34 mouse cellular contexts compared by ENCODE assay signal in the genomic region with DNA sequence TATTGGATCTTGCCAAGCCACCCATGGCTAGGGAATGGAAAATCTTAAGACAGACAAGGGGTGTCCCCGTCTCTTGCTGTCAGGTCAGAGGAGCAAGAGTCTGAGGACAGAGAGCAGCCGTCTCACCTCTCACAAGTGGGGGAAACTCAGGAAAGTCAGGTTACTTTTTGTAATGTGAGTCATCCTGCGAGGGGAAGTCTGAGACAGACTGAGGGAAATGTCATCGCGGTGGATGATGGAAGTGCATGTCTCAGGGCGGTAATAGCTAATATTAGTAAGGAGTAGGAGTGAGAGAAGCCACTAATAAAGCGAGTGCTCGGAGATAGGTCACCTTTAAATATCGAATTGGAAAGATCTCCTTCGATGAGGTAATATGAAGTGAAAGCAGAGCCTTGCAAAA. TPM values are rescaled to one million over a fixed set of nuclear protein-coding genes. Genes with fewer than 3 reads are reported as not detected.
DNase-seq lines count a peak whose midpoint lies in the region; ATAC-seq and TF ChIP-seq lines count a peak whose summit lies in the region.
"Had no signal": no experiment of that assay in that cellular context is flagged by ENCODE, and none has a peak within 500 bp of the region (broad histone marks: within the 10 kb centered on the region; RNA-seq: fewer than 3 reads in every experiment).

No protein-coding gene starts in this region.

- dilution Hi-C loops in CH12.LX (cut with MboI; ENCODE audit: extremely low pct_ligation_motif_present, extremely low pct_unique_long_range_greater_than_20kb, low sequenced_read_pairs), result no loop called here

- WGBS in midbrain, embryonic 11.5 days, result 86% methylated on average over 10 of the region's 10 CpGs
- 88% methylated on average over 10 of the region's 10 CpGs for WGBS in midbrain, embryonic 15.5 days
- WGBS in lung, adult 2 months, result 54% methylated on average over 10 of the region's 10 CpGs
- WGBS in liver, embryonic 11.5 days, result 62% methylated on average over 10 of the region's 10 CpGs

- DNase-seq in midbrain, embryonic 11.5 days (ENCODE audit: low spot score, missing footprints), result peak; percentile 39
- DNase-seq in CH12.LX (ENCODE audit: extremely low read depth), result peak; percentile 34
- no peak for DNase-seq in lung, adult 2 months
- no peak for DNase-seq in gastrocnemius, adult 18-20 months (ENCODE audit: low spot score)
- no peak for DNase-seq in liver, embryonic 11.5 days (ENCODE audit: low spot score)
- DNase-seq: adrenal gland, postnatal 10 days; adrenal gland, postnatal 36 days; cerebellum, adult 11 months; cerebellum, adult 2 months; cerebellum, adult 9-11 months; cerebellum, postnatal 25 days; embryo, embryonic 11 days; gastrocnemius, adult 2 months; gastrocnemius, postnatal 14 days; heart, adult 18-20 months; heart, postnatal 10 days had no signal

- H3K4me2 ChIP-seq in midbrain, embryonic 11.5 days, result no peak overlapping the region
- H3K4me2 ChIP-seq in midbrain, embryonic 15.5 days, result no peak overlapping the region
- 0 out of 2 replicates have a peak overlapping the region, but pooled peaks have one; percentile 18 for H3K4me2 ChIP-seq in CH12.LX (ENCODE audit: insufficient read depth, low read depth, poor library complexity, severe bottlenecking)
- no peak overlapping the region for H3K4me2 ChIP-seq in liver, embryonic 11.5 days
- H3K4me2 ChIP-seq: embryonic facial prominence, embryonic 13.5 days; forebrain, embryonic 12.5 days; heart, embryonic 12.5 days; heart, embryonic 15.5 days; hindbrain, embryonic 13.5 days had no signal

- H3K27me3 ChIP-seq in midbrain, embryonic 11.5 days (ENCODE audit: control insufficient read depth, insufficient read depth, low read length), result no peaks in the 10 kb centered on the region
- no peaks in the 10 kb centered on the region for H3K27me3 ChIP-seq in midbrain, embryonic 15.5 days (replicated peaks)
- H3K27me3 ChIP-seq in CH12.LX (replicated peaks), result peaks cover 13% of the 10 kb centered on the region
- no peaks in the 10 kb centered on the region for H3K27me3 ChIP-seq in liver, embryonic 11.5 days (replicated peaks; ENCODE audit: control insufficient read depth, insufficient read depth, low read length)
- H3K27me3 ChIP-seq: forebrain, embryonic 12.5 days; hindbrain, embryonic 13.5 days had no signal

- H3K4me1 ChIP-seq in midbrain, embryonic 11.5 days (ENCODE audit: control insufficient read depth, insufficient read depth, low read length), result no peaks in the 10 kb centered on the region
- H3K4me1 ChIP-seq in midbrain, embryonic 15.5 days, result no peaks in the 10 kb centered on the region
- H3K4me1 ChIP-seq in CH12.LX (ENCODE audit: control insufficient read depth in 1 of 2, insufficient read depth in 2 of 2), result peaks cover 3 to 34% of the 10 kb centered on the region in 2 experiments; a peak in 3 of 4 replicates
- no peaks in the 10 kb centered on the region for H3K4me1 ChIP-seq in lung, adult 2 months (ENCODE audit: control insufficient read depth, insufficient read depth, low read length)
- no peaks in the 10 kb centered on the region for H3K4me1 ChIP-seq in liver, embryonic 11.5 days (replicated peaks; ENCODE audit: control insufficient read depth, insufficient read depth, low read length)
- H3K4me1 ChIP-seq: embryonic facial prominence, embryonic 13.5 days; forebrain, embryonic 12.5 days; heart, embryonic 12.5 days; heart, embryonic 15.5 days; hindbrain, embryonic 13.5 days had no signal

- TF ChIP-seq CTCF in CH12.LX (conservative IDR thresholded peaks at IDR 0.05 in 1 of 2, IDR thresholded peaks at IDR 0.05 in 1 of 2; ENCODE audit: low read depth in 2 of 2, low read length in 2 of 2), result no peak
- TF ChIP-seq CTCF in lung, adult 2 months (IDR thresholded peaks at IDR 0.05; ENCODE audit: insufficient read depth, low read length), result no peak

- no peak overlapping the region for H3K9ac ChIP-seq in midbrain, embryonic 11.5 days (ENCODE audit: low read length)
- H3K9ac ChIP-seq in midbrain, embryonic 15.5 days, result no peak overlapping the region
- H3K9ac ChIP-seq in CH12.LX (ENCODE audit: insufficient read depth, low read depth), result no peak overlapping the region
- H3K9ac ChIP-seq in liver, embryonic 11.5 days (ENCODE audit: low read depth, low read length), result no peak overlapping the region
- H3K9ac ChIP-seq: embryonic facial prominence, embryonic 13.5 days; forebrain, embryonic 12.5 days; heart, embryonic 12.5 days; heart, embryonic 15.5 days; hindbrain, embryonic 13.5 days had no signal

- H3K27ac ChIP-seq in midbrain, embryonic 11.5 days (ENCODE audit: low read depth, low read length), result no peak overlapping the region
- no peak overlapping the region for H3K27ac ChIP-seq in midbrain, embryonic 15.5 days
- H3K27ac ChIP-seq in CH12.LX (ENCODE audit: insufficient read depth, low read depth), result no peak overlapping the region
- no peak overlapping the region for H3K27ac ChIP-seq in liver, embryonic 11.5 days (ENCODE audit: low read depth, low read length)
- H3K27ac ChIP-seq: embryonic facial prominence, embryonic 10.5 days; embryonic facial prominence, embryonic 13.5 days; forebrain, embryonic 12.5 days; gastrocnemius, adult 2 months; heart, embryonic 15.5 days; hindbrain, embryonic 10.5 days; hindbrain, embryonic 13.5 days had no signal

- H3K9me3 ChIP-seq in midbrain, embryonic 11.5 days (ENCODE audit: control insufficient read depth, low read length), result no peaks in the 10 kb centered on the region
- no peaks in the 10 kb centered on the region for H3K9me3 ChIP-seq in midbrain, embryonic 15.5 days
- H3K9me3 ChIP-seq in CH12.LX (replicated peaks; ENCODE audit: low read length), result no peaks in the 10 kb centered on the region
- H3K9me3 ChIP-seq in liver, embryonic 11.5 days (ENCODE audit: control insufficient read depth, low read length), result no peaks in the 10 kb centered on the region
- H3K9me3 ChIP-seq: embryonic facial prominence, embryonic 10.5 days; embryonic facial prominence, embryonic 13.5 days; forebrain, embryonic 12.5 days; heart, embryonic 12.5 days; heart, embryonic 15.5 days; hindbrain, embryonic 10.5 days; hindbrain, embryonic 13.5 days had no signal

- no peak for TF ChIP-seq POLR2A in CH12.LX (IDR thresholded peaks at IDR 0.05; ENCODE audit: low read depth, low read length)
- TF ChIP-seq POLR2A in lung, adult 2 months (IDR thresholded peaks at IDR 0.05; ENCODE audit: borderline replicate concordance, extremely low read depth, low read depth, low read length), result no peak

- no peak overlapping the region for H3K4me3 ChIP-seq in midbrain, embryonic 11.5 days (ENCODE audit: low read depth, low read length)
- no peak overlapping the region for H3K4me3 ChIP-seq in midbrain, embryonic 15.5 days
- H3K4me3 ChIP-seq in CH12.LX (replicated peaks in 1 of 3; ENCODE audit: low read depth in 2 of 3, low read length in 2 of 3, poor library complexity in 1 of 3), result no peak overlapping the region
- H3K4me3 ChIP-seq in lung, adult 2 months (replicated peaks; ENCODE audit: extremely low read depth, low read depth, low read length), result no peak overlapping the region
- no peak overlapping the region for H3K4me3 ChIP-seq in liver, embryonic 11.5 days (ENCODE audit: low read depth, low read length)
- H3K4me3 ChIP-seq: embryonic facial prominence, embryonic 10.5 days; embryonic facial prominence, embryonic 13.5 days; erythroblast, embryonic 14.5 days; forebrain, embryonic 12.5 days; gastrocnemius, adult 2 months; heart, embryonic 12.5 days; heart, embryonic 15.5 days; hindbrain, embryonic 10.5 days; hindbrain, embryonic 13.5 days had no signal

- H3K36me3 ChIP-seq in midbrain, embryonic 11.5 days (ENCODE audit: control insufficient read depth, insufficient read depth, low read length), result no peaks in the 10 kb centered on the region
- no peaks in the 10 kb centered on the region for H3K36me3 ChIP-seq in midbrain, embryonic 15.5 days (replicated peaks)
- H3K36me3 ChIP-seq in CH12.LX (replicated peaks in 1 of 2; ENCODE audit: control insufficient read depth in 1 of 2, insufficient read depth in 1 of 2, low read length in 1 of 2), result no peaks in the 10 kb centered on the region
- H3K36me3 ChIP-seq in liver, embryonic 11.5 days (ENCODE audit: control insufficient read depth, insufficient read depth, low read length), result no peaks in the 10 kb centered on the region
- H3K36me3 ChIP-seq: embryonic facial prominence, embryonic 10.5 days; embryonic facial prominence, embryonic 13.5 days; forebrain, embryonic 12.5 days; heart, embryonic 12.5 days; heart, embryonic 15.5 days; hindbrain, embryonic 10.5 days; hindbrain, embryonic 13.5 days had no signal

- in situ Hi-C loops in CH12.LX (cut with MboI; ENCODE audit: low pct_ligation_motif_present, low pct_unique_long_range_greater_than_20kb, low sequenced_read_pairs), result no loop called here

- no peak for ATAC-seq in midbrain, embryonic 11.5 days (ENCODE audit: low FRiP score)
- no peak for ATAC-seq in midbrain, embryonic 15.5 days (replicated peaks)
- ATAC-seq in granulocyte monocyte progenitor cell, adult 5-6 weeks (replicated peaks; ENCODE audit: poor library complexity, severe bottlenecking), result peak; percentile 44
- peak; percentile 60; the same call in 1 of the 2 replicates for ATAC-seq in monocyte, adult 5-6 weeks (replicated peaks; ENCODE audit: insufficient number of reproducible peaks, low FRiP score, low TSS enrichment, poor library complexity, severe bottlenecking)
- ATAC-seq in liver, embryonic 11.5 days (replicated peaks; ENCODE audit: low FRiP score), result no peak
- ATAC-seq: forebrain, embryonic 16.5 days; hindbrain, embryonic 16.5 days; intestine, embryonic 16.5 days had no signal

- no peak for TF ChIP-seq RAD21 in CH12.LX (IDR thresholded peaks at IDR 0.05; ENCODE audit: low read depth, low read length)

- no peaks in the 10 kb centered on the region for H3K79me2 ChIP-seq in CH12.LX (replicated peaks; ENCODE audit: control insufficient read depth, extremely low read depth, insufficient read depth, poor library complexity, severe bottlenecking)

- TF ChIP-seq EP300 in CH12.LX (IDR thresholded peaks at IDR 0.05; ENCODE audit: low read length), result peak; percentile 53

RNA-seq across cellular contexts. Expression of gene Irf8, which starts 27.0 kb away (rescaled TPM):
- 4.7 and 4.9 TPM in 2 replicates for polyA plus RNA-seq in midbrain, embryonic 11.5 days (2014; fragmentation: Nextera tagmentation; extraction: Ambion mirVana)
- 3.7 and 4.0 TPM in 2 replicates for polyA plus RNA-seq in midbrain, embryonic 15.5 days (2015; fragmentation: Nextera tagmentation; extraction: Ambion mirVana)
- total RNA-seq in CH12.LX (2012; rRNA removed), result 16.3 and 17.7 TPM in 2 replicates
- 11.2 and 13.3 TPM in 2 replicates for total RNA-seq in CH12.LX (2014; rRNA removed)
- polyA plus RNA-seq in CH12.LX (2012; ENCODE audit: insufficient read length, low read depth), result 34.3 and 37.4 TPM in 2 replicates
- 213 and 215 TPM in 2 replicates for total RNA-seq in granulocyte monocyte progenitor cell, adult 5-6 weeks (2014; fragmentation: Nextera tagmentation)
- total RNA-seq in granulocyte monocyte progenitor cell, adult 5-6 weeks (2017), result 171 and 196 TPM in 2 replicates
- 235 to 408 TPM (median 258 TPM) in 3 replicates for total RNA-seq in monocyte, adult 5-6 weeks (2017)
- 38.6 and 44.7 TPM in 2 replicates for polyA plus RNA-seq in lung, adult 2 months (2012; rRNA removed)
- 1 to 10 TPM; 7.6 to 9.0 TPM for total RNA-seq in gastrocnemius, adult 18-20 months (2021)
- 10.5 and 12.3 TPM in 2 replicates for polyA plus RNA-seq in liver, embryonic 11.5 days (2014; fragmentation: Nextera tagmentation; extraction: Ambion mirVana)
- total RNA-seq: MEL had no signal
- polyA plus RNA-seq: C2C12 had no signal

RNA-seq across cellular contexts. Expression of gene Emc8, which starts 40.8 kb away (rescaled TPM):
- polyA plus RNA-seq in midbrain, embryonic 11.5 days (2014; fragmentation: Nextera tagmentation; extraction: Ambion mirVana), result 292 and 306 TPM in 2 replicates
- 98.0 and 115 TPM in 2 replicates for polyA plus RNA-seq in midbrain, embryonic 15.5 days (2015; fragmentation: Nextera tagmentation; extraction: Ambion mirVana)
- total RNA-seq in CH12.LX (2012; rRNA removed), result 113 and 133 TPM in 2 replicates
- 33.4 and 35.3 TPM in 2 replicates for total RNA-seq in CH12.LX (2014; rRNA removed)
- 159 and 184 TPM in 2 replicates for polyA plus RNA-seq in CH12.LX (2012; ENCODE audit: insufficient read length, low read depth)
- 34.9 and 56.5 TPM in 2 replicates for total RNA-seq in granulocyte monocyte progenitor cell, adult 5-6 weeks (2014; fragmentation: Nextera tagmentation)
- total RNA-seq in granulocyte monocyte progenitor cell, adult 5-6 weeks (2017), result 36.5 and 61.2 TPM in 2 replicates
- 12.1 to 40.3 TPM (median 26.7 TPM) in 3 replicates for total RNA-seq in monocyte, adult 5-6 weeks (2017)
- polyA plus RNA-seq in lung, adult 2 months (2012; rRNA removed), result 56.8 and 71.2 TPM in 2 replicates
- total RNA-seq in gastrocnemius, adult 18-20 months (2021), result 10 to 100 TPM; 19.6 to 21.0 TPM
- 265 and 295 TPM in 2 replicates for polyA plus RNA-seq in liver, embryonic 11.5 days (2014; fragmentation: Nextera tagmentation; extraction: Ambion mirVana)

RNA-seq across cellular contexts. Expression of gene Cox4i1, which starts 41.2 kb away (rescaled TPM):
- polyA plus RNA-seq in midbrain, embryonic 11.5 days (2014; fragmentation: Nextera tagmentation; extraction: Ambion mirVana), result 937 and 953 TPM in 2 replicates
- polyA plus RNA-seq in midbrain, embryonic 15.5 days (2015; fragmentation: Nextera tagmentation; extraction: Ambion mirVana), result 1,028 and 1,049 TPM in 2 replicates
- 890 and 970 TPM in 2 replicates for total RNA-seq in CH12.LX (2012; rRNA removed)
- total RNA-seq in CH12.LX (2014; rRNA removed), result 519 and 596 TPM in 2 replicates
- 673 and 711 TPM in 2 replicates for polyA plus RNA-seq in CH12.LX (2012; ENCODE audit: insufficient read length, low read depth)
- total RNA-seq in granulocyte monocyte progenitor cell, adult 5-6 weeks (2014; fragmentation: Nextera tagmentation), result 1,083 and 1,131 TPM in 2 replicates
- total RNA-seq in granulocyte monocyte progenitor cell, adult 5-6 weeks (2017), result 462 and 506 TPM in 2 replicates
- 315 to 382 TPM (median 356 TPM) in 3 replicates for total RNA-seq in monocyte, adult 5-6 weeks (2017)
- polyA plus RNA-seq in lung, adult 2 months (2012; rRNA removed), result 606 and 728 TPM in 2 replicates
- total RNA-seq in gastrocnemius, adult 18-20 months (2021), result 1,000 to 10,000 TPM; 1,486 to 1,625 TPM
- 1,052 and 1,118 TPM in 2 replicates for polyA plus RNA-seq in liver, embryonic 11.5 days (2014; fragmentation: Nextera tagmentation; extraction: Ambion mirVana)

RNA-seq across cellular contexts. Expression of gene Gm27021, which starts 41.3 kb away (rescaled TPM):
- polyA plus RNA-seq in midbrain, embryonic 11.5 days (2014; fragmentation: Nextera tagmentation; extraction: Ambion mirVana), result 3.4 and 3.5 TPM in 2 replicates
- 6.6 and 6.8 TPM in 2 replicates for polyA plus RNA-seq in midbrain, embryonic 15.5 days (2015; fragmentation: Nextera tagmentation; extraction: Ambion mirVana)
- total RNA-seq in CH12.LX (2012; rRNA removed), result 0.97 and 1.1 TPM in 2 replicates
- total RNA-seq in CH12.LX (2014; rRNA removed), result 0.49 and 1.0 TPM in 2 replicates
- 0.49 TPM in 1 of 2 replicates, not detected in the other for polyA plus RNA-seq in CH12.LX (2012; ENCODE audit: insufficient read length, low read depth)
- total RNA-seq in granulocyte monocyte progenitor cell, adult 5-6 weeks (2014; fragmentation: Nextera tagmentation), result not detected in 2 replicates
- total RNA-seq in granulocyte monocyte progenitor cell, adult 5-6 weeks (2017), result not detected in 2 replicates
- total RNA-seq in monocyte, adult 5-6 weeks (2017), result not detected in 3 replicates
- 0.92 and 1.3 TPM in 2 replicates for polyA plus RNA-seq in lung, adult 2 months (2012; rRNA removed)
- total RNA-seq in gastrocnemius, adult 18-20 months (2021), result not detected
- polyA plus RNA-seq in liver, embryonic 11.5 days (2014; fragmentation: Nextera tagmentation; extraction: Ambion mirVana), result 0.69 and 2.4 TPM in 2 replicates
- total RNA-seq: adrenal gland, adult 18-20 months; adrenal gland, postnatal 10 days; gastrocnemius, adult 2 months; gastrocnemius, postnatal 14 days; gastrocnemius, postnatal 4 days; heart, adult 18-20 months had no signal
- polyA plus RNA-seq: heart, embryonic 12.5 days had no signal

Comparison
In these comparisons a context has a peak if more than half of its experiments do, and no peak if none do; other contexts are left out.
1. ATAC-seq: peak in granulocyte monocyte progenitor cell, adult 5-6 weeks (single experiment) and monocyte, adult 5-6 weeks (single experiment); none in midbrain, embryonic 11.5 days (single experiment), midbrain, embryonic 15.5 days (single experiment) and liver, embryonic 11.5 days (single experiment).
2. DNase-seq: peak in midbrain, embryonic 11.5 days (single experiment) and CH12.LX (single experiment); none in lung, adult 2 months (single experiment), gastrocnemius, adult 18-20 months (single experiment) and liver, embryonic 11.5 days (single experiment).